Mouse (Mus musculus) retina, postnatal 1 day (tissue): ENCODE measurements around the gene Zbp1.

Source experiments
- DNase-seq: peaks from one replicate; pipeline ENCODE4 v3.0.0-alpha.2; 2012

The Zbp1 gene

DNA sequence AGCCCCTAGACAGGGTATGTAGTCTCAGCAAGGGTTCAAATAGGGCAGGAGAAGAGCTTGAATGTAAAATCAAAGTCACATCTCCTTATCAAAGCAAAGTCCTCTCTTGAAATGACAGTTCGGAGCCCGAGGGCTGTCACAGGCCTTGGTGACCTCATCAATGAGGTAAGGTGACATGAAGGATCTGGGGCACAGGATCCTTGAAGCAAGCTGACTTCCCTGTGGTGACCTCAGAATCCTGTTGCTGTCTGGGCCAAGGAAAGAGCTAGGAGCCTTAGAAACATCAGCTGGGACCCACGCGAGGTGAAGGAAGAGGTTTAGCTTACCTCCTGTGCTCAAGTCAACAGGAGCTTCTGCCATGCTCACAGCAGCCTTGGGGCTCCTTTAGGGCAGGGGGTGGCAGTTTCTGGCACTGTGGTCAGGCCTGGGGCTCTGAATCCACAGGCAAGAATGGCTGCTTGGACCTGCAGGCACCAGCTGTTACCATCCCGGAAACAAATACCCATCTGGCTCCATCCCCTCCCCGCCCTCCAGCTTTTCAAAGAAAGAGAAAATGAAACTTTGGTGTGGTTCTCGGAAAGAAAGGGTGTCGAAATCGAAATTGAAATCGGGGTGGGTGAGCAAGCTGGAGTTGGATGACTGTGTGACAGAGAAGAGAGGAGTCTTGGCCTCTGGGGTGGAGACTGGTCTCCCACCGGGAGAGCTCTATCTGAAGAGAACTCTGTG lies at the start of gene Zbp1:
TSS of gene Zbp1 (minus strand) at position 508 of the 726 bp plus-strand sequence.
- DNase-seq: peak; percentile 25

DNA sequence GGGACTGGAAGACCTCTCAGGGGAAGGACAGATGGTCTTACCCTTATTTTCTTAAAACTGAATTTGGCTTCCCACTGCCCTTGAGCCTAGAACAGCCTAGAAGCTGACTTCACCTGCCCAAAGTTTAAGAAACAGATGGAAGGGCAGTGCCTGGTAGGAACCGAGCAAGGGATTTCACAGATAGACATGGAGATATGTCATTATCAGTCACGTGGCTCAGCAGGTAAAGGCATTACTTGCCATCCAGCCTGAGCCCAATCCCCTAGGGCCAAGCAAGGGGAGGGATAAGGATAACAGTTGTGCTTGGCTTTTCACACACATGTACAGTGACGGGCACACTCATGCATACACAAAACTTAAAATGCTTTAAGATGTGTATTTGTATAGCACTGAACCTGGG lies 48.8 kb upstream of the Zbp1 start:
- DNase-seq: peak; percentile 35

DNA sequence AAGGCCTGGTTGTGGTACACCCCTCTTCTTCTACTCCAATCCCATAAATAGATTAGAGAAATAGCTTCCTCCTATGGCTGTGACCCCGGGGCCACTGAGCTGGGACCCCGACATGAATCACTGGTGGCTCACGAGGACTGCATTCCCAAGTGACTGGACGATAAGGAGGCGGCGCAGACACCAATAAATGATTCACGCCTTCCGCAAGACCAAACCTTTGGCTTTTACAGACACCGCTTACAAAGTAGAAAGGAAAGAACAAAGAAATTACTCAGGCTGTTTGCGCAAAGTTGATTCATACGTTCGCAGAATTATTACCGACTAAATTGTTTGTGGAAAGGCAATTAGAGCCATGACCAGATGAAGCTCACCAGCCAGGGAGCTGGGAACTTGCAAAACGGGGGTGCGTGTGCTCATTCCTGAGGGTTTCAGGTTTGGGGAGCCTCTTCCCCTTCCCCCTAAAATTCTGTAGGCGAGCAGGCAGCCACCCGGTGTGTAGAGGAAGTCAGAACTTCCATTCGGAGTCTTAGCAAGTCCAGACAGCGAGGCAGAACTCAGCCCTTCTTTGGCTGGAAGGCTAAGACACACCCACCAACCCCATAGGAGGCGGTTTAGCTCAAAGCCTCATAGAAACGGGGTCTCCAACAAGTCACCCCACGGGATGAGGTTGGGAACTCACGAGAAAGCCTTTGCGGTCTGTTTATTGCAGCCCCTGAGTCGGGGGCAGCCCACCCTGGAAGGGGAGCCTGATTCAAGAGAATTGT lies 47.8 kb upstream of the Zbp1 start:
- peak; percentile 56 for DNase-seq

DNA sequence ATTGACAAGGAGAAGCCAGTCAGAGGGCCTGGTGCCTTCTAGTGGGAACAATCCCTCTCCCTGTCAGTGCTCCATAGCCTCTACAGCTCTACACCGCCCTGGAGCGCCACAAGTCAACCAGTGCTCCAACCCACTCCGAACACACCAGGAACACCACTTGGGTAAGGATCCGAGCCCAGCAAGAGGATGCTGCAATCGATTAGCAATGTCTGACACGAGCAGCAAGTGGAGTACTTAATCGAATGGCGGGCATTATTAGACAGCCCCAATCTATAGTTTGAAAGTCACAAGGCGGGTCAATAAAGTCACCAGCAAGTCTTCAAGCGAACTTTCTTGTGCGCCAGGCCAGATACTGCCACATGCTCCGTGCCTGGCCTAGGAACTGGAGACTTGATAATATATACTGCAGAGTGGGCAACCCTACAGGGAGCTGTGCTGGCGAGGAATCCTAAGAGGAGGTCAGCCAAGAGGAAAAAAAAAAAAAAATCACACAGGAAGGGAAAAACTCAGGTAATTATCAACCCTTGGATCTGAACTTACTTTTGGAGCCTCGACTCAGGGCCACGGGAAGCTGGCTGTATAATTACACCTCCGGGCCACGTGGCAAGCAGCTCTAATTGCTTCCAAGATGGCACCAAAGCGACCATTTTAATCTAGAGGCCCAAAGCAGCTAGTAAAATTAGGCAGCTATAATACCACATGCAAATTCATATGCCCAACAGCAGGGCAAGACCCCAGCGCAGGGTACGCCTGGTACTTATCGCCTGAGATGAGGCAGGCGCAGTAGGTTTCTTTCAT lies 46.9 kb upstream of the Zbp1 start:
- DNase-seq: peak; percentile 60

DNA sequence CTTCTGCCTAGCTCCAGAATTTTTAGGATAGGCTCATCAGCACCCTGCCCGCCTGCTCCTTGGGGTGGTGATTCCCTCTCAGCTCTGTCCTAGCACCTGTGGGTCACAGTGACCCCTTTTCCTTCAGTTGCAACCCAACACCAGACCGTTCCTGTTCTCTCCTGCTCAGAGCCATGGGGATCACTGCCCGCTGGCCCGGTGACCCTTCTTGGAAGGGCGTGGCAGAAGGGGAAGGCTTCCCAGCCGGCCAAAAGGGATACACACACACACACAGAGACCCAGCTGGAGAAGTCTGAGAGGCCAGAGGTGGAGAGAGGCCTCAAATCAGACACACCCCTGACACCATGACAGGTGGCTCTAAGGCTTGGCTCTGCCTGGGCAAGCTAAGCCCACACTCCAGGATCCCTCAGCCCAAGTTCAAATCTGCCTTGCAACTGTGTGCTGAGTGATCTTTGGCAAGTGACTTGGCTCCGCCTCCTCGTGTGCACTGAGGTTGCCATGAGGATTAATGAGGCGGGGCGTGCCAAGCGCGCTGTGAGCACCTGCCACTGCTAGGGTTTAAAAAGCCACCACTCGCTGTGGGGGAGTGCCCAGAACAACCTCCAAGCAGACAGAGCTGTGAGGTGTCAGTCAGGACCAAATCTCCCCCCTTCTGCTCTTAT lies 45.9 kb upstream of the Zbp1 start:
- peak; percentile 90 for DNase-seq

DNA sequence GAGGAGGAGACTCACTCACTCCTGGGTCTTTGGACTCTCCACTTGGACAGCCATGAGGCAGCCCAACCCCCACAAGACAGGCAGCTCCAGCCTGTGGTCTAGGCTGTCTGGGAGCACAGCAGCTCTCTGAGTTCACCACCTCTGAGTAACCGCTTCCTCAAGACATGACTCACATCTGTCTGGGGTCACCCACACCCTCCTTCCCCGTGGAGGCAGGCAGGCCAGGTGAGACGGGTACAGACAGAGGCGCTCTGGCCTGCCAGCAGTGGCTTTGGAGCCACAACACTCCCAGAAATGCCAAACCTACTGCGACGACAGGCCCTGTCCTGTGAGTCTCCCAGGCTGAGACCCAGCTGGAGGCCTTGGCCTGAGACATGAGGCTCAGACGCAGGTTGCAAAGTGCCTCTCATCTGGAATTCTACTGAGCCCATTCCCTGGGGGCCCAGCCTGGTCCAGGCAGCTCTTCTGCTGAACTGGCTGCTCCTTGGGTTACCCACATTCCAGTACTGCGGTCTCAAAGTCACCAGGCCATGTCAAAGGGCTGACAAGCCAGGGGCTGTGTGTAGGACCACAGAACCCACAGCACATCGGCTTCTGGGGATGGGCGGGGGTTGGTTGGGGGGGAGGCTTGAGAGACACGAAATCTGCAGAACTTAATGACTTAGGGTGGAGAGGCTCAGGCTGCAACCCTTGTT lies 45.1 kb upstream of the Zbp1 start:
- no peak for DNase-seq

DNA sequence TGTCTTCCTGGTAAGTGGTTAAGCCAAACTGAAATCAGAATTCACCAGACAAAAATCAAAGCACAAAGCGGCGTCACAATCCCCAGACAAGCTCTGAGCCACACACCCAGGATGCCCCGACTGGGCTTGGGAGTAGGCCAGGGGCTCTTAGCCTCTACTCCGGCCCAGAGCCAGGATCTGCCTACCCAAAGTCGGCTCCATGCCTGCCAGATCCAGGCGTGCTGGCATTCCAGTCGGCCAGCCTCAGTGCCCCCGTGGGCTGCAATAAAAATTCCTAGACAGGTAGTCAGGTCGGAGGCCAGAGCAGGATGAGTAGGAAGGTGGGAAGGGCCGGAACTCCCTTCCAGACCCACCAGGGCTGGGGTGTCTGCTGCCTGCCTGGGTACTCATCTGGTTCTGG lies 42.8 kb upstream of the Zbp1 start:
- no peak for DNase-seq

DNA sequence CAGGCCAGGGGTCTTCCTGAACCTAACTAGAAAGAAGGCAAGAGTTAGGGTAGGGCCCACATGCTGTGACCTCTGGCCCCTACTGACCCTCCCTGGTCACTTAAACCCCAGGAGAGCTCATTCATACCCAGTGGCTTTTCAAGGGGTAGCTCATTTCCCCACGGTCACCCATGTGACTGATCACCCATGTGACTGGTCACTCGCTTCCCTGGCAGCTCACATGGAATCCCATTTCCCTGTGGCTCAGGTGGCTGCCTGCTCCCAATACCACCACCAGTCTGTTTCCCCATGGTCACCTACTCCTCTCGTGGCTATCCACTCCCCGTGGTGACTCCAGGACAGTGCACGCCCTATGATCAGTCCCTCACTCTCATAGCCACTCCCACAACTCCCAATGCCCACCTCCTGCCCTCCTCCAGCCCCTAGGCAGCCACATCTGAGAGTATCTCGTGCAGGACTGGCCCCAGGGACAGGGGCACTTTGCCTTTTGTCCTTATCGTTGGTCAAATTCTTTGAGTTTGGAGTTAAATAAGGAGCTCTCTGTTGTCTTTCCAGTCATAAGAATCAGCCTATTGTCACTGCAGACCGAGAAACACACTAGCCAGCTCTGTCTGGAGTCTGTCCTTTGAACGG lies 39.9 kb upstream of the Zbp1 start:
- no peak for DNase-seq

DNA sequence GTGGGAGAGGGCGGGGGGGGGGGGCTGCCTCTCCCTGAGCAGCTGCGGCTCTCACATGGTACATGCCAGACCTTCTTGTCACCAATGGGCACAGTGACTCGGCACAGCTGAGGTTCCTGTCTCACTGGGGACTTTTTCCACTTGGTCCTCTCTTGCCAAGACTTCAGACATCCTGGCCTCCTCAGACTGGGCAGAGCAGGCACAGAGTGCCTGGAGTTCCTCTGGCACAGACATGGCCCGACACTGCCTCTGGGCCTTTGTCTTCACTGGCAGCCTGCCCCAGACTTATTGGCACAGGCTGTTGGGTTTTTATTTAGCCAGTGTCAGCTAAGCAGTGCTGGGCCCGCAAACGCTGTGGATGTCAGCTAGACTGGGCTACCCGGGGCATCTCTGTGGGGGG lies 38.9 kb upstream of the Zbp1 start:
- no peak for DNase-seq

DNA sequence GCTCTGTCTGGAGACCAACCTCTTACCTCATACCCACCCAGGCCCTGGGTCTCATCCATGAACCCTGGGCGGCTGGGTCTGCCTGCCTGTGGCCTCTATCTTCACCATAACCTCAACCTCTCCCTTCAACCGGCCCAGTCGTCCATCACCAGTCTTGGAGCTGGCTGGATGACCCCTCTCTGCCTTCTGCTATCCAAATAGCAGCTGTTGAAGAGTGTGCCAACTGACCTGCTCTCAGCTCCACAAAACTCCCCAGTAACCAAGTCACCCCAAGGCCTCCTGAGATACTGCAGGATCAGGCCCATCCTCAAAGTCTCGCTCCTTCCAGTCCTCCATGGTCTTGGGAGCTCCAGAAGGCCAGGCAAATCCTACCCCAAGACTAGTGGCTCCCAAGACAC lies 37.8 kb upstream of the Zbp1 start:
- no peak for DNase-seq

DNA sequence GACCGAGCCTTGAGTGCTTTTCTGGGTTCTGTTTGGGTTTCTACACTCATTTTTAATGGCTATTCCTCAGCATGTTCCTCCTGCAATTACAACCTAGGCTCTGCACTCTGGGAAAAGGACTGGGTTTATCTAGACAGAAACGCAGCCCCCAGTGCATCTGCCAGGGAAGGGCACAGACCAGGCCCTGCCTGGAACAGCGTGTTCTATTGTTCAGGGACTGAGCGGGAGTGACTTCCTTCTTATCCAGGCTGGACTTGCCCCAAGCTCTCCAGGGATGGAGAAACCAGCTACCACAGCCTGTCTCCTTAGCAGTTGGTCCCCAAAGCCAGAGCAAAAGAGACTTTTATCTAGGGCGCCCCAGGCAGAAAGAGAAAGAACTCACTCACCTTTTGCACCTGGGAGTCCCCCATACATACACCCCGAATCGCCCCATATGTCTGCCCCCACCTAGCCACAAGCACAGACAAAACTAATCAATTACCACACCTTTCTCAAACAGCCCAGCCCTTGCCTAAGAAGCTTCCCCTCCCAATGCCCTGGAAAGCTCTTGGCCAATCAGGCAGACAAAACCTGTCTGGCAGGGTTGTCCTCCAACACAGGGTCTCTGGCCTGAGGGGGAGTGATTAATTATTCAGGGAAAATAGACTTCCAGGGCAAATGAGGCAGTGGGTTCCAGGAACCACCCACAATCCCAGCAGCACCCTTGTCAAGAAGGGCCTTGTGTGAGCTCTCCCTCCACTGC lies 37.3 kb upstream of the Zbp1 start:
- no peak for DNase-seq

DNA sequence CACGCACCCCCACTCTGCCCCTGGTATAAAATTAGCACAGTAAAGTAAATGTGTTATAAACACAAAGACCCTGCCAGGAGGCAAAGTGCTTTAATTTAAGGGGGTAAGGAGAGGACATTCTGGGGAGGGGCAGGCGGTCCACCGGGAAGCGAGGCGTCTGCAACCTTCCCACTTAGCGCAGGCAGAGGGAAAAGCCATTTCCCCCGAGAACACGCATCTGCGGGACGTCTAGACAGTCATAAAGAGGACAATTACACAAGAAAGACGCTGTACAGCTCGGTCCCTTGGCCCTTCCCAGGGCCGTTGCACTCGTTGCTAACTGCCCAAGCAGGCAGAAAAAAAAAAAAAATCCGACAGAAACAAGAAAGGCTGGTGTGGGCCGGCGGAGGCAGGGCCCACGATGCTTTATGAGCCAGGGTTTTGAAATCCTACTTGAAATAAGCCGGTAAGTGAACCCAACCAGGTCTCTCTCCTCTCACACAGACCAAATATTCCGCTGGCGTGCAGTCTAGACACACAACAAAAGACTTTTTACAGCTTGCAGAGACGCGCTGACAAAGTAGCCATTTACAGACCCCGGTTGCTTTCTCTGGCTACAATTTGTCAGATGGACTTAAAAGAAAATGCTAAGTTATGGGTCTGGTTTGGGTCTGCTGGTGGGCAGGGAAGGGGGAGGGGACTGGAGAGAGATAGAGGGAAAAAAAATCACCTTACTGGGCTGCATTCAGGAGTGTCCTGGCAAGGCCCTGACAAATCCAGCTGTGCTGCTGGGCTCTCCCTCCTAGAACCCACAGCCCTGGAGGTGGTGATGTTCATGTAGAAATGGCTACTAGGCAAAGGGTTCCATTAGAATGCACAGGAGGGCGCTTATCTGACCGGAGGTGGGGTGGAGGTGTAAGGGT lies 35.3 kb upstream of the Zbp1 start:
- no peak for DNase-seq

DNA sequence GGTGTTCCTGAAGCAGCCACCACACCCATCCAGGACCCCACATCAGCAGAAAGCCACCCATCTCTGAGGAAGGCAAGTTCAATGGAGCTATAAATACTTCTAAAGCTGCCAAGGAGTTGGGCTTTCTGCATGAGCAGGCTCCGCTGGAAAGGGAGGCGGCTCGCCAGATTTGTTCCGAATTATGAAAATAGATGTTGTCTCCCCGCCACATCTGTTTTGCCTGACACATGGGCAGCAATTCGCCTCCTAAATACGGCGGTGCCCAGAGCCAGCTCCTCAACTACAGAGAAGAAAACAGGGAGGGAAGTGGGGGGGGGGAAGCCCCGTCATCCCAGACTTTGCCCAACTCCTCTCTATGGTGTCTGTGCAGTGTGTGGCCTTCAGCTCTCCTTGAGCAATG lies 33.0 kb upstream of the Zbp1 start:
- no peak for DNase-seq

DNA sequence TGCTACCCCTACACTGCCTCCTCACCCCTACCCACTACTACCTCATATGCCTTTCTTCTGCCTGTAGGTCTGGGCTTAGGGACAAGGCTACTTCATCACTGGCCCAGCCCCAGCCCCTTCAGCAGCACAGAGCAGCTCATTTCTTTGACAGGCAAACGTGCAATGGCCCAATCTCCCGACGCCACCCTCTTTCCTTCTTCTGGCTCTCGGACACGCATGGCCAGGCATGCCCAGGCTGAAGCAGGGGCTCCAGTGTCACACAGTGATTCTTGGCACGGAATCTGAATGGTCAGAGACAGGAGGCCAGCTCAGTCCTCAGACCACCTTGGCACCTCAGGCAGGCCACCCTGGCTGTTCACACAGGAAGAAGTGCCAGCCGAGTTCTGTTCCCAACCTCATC lies 32.4 kb upstream of the Zbp1 start:
- DNase-seq: no peak

DNA sequence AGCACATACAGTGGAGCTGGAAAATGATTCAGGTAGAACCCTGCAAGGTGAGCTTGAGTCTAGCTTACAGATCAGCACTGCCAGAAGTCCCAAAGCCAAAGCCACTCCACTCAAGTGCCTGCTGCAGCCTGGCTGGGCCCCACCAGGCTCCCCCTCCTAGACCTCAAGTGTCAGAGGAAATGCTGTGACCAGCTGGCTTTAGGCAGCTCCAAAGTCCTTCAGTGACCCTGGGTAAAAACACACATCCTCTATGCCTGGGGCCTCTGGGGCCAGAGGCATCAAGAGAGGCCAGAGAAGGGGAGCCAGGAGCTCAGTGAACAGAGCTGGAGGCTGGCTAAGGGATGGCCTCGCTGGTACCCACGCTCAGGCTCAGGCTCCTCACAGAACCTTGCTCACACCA lies 31.7 kb upstream of the Zbp1 start:
- no peak for DNase-seq

DNA sequence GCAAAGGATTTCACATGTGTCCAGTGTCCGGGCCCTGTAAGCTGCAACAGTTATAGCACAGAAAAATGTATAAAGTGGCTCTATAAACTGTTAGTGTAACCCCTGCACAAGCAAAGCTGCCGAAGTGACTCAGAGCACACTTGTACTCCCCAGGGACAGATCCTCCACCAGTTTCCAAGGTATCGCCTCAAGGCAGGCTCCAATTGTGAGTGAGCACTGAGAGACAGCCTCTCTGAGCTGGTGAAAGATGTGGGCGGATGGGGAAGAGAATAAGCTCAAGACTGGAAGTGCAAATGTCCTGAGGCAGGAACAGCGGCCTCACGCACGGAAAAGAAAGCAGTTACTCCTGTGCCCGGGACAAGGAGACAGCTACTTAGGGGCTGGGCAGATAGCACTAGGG lies 31.2 kb upstream of the Zbp1 start:
- no peak for DNase-seq

DNA sequence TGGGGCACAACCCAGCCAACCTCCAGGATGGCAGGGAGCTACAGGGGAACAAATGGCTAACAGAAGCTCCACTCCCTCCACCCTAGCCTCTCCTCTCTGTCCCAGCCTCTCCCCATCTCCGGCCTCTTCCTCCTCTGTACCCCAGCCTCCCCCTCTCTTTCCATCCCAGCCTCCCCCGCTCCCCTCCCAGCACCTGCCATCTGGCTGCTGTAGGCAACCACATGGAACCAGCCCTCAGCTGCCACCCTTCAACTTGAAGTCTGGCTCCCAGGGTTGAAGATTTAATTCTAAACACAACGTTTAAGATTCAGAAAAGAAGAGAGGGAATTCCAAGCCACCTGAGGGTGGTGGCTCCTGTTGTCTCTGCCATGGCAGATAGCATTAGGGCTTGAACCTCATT lies 30.7 kb upstream of the Zbp1 start:
- no peak for DNase-seq

DNA sequence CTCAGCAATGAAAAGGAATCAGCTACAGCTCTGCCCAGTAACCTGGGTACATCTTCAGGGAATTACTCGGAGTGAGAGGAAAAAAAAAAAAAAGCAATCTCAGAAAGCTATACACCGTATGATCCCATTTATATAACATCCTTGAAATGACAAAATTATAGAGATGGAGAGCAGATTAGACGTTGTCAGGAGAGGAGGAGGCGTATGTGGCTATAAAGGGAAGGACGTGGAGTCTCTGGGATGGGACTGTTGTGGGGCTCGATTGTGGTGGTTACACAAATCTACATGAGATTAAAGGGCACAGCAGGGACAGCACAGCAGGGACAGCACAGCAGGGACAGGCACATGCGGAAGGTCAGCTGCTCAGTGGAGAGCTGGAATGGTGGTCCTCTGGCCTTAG lies 30.1 kb upstream of the Zbp1 start:
- no peak for DNase-seq

DNA sequence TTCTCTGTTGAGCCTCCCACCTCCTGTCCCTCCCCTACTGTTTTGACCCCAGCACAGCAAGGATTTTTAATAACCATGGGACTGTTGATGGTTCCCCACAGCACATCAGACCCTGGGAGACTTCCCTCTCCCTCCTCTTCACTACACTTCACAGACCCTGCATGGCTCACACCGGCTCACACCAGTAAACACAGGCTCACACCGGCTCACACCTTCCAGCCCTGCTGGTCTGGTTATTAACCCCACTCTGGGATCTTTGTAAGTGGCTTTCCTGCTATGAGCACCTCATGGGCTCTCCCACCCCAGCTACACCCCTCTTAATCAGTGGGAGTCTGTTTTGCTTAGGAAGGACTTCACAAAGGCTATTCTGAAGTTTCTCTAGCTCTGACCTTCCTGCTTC lies 29.2 kb upstream of the Zbp1 start:
- no peak for DNase-seq

DNA sequence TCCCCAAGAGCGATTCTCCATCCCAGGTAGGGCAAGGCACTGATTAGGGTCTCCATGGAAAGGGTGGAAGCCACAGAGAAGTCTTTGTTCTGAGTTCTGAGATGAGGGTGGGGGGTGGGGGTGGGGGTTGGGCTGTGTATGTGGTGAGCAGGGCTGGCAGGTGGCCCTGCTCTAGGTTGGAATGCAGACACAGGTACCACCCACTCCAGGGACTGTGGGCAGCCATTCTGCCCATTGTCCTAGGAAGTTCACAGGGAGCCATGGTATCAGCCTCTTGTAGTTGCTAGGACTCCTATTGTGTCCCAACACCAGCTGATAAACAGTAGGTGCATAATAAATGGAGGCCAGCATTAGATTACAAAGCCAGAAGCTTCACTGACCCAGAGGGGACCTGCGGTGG lies 28.5 kb upstream of the Zbp1 start:
- no peak for DNase-seq
